Mouse (Mus musculus): ENCODE data around the gene Tmem50a. TPM values are rescaled to one million over a fixed set of nuclear protein-coding genes. Genes with fewer than 3 reads are reported as not detected.

Tmem50a gene
- polyA plus RNA-seq, 2 experiments: 44.2 to 65.1 TPM

DNA sequence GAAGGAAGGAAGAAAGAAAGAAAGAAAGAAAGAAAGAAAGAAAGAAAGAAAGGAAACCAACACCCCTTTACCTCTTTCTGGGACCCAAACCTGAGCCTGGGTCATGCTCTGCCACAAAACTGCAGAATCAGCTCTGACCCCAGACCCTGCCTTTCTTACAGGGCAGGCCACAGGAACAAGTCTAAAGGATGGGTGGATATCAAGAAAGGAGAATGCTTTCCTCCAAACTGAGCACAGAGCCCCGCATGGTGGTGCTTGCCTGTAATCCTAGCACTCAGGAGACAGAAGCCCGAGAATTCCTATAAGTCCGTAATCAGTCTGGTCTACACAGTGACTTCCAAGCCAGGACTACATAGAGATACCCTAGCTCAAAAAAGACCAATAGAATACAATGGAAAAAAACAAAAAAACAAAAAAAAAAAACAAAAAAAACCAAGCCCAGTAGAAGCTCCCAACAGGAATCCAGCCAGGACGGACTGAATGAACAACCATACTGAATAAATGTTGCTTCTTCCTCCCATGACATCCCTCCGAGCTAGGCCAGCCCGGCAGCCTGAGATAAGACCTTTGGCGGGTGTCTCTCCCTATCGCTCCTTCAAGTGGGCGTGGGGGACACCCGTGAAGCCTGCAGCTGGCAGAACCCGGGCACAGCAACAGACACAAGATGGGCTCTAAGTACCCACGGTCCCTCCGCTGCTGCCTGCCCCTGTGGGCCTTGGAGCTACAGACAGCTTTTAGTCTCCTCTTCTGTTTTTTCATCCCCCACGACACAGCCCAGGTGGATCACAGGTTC lies 50.7 kb downstream of the Tmem50a start, which contains the start of gene Rhd:
TSS of gene Rhd (plus strand) at position 600 of the 793 bp plus-strand sequence.
- peak within 1 kb of the TSS; percentile 97 for H3K9ac ChIP-seq (replicated peaks)
- no peaks in the 10 kb centered on the region for H3K27me3 ChIP-seq (ENCODE audit: control insufficient read depth, insufficient read depth, low read length)
- TF ChIP-seq CTCF (IDR thresholded peaks at IDR 0.05; ENCODE audit: low read depth): no peak
- peak; percentile 72 for TF ChIP-seq EP300 (IDR thresholded peaks at IDR 0.05; ENCODE audit: low read depth)
- peak within 1 kb of the TSS; percentile 97 for H3K4me2 ChIP-seq (ENCODE audit: low read depth)
- H3K9me3 ChIP-seq (ENCODE audit: control insufficient read depth, low read length): no peaks in the 10 kb centered on the region
- 13% methylated on average over 14 of the region's 14 CpGs for WGBS (ENCODE audit: insufficient replicate concordance)
- peak within 1 kb of the TSS; percentile 99 for H3K27ac ChIP-seq
- H3K4me3 ChIP-seq (ENCODE audit: insufficient read depth in 1 of 2, low read depth in 2 of 2, low read length in 2 of 2): peak within 1 kb of the TSS; percentile 95 to 97
- peaks cover 26 to 34% of the 10 kb centered on the region in 2 experiments for H3K4me1 ChIP-seq (replicated peaks; ENCODE audit: control insufficient read depth in 2 of 2, insufficient read depth in 2 of 2, low read length in 1 of 2)
- peaks cover 26% of the 10 kb centered on the region for H3K36me3 ChIP-seq (replicated peaks; ENCODE audit: control insufficient read depth, insufficient read depth, low read depth)
- DNase-seq (ENCODE audit: low read depth in 3 of 3, low spot score in 3 of 3) (peak; percentile 75 to 80 (median 78)), ATAC-seq (ENCODE audit: insufficient read depth) (peak; percentile 68)

DNA sequence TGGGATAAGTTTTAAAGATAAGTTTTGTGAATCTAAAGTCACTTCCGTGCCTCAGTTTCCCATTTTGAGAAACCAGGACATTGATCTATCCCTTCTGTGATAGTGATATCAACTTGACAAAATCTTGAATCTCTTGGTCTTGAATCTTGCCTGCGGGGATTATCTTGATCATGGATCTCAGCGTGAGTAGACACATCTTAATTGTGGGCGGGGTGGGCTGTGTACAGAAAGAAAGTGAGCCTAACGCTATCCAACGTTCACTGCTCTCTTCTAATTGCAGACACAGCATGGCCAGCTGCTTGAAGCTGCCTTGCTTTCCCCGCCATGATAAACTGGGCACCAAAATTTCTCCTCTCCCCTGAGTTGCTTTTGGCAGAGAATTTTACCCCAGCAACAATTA lies 51.8 kb downstream of the Tmem50a start:
- H3K4me3 ChIP-seq (ENCODE audit: insufficient read depth in 1 of 2, low read depth in 2 of 2, low read length in 2 of 2): peak overlapping the region; percentile 58 to 95
- no peak for ATAC-seq (ENCODE audit: insufficient read depth)

GRCm38 (mm10) chr4:134861884-134862283 lies 52.9 kb downstream of the Tmem50a start:
- no peak overlapping the region for H3K4me3 ChIP-seq (ENCODE audit: insufficient read depth in 1 of 2, low read depth in 2 of 2, low read length in 2 of 2)
- 69% methylated on average over 6 of the region's 6 CpGs for WGBS (ENCODE audit: insufficient replicate concordance)
- peaks cover 12 to 18% of the 10 kb centered on the region in 2 experiments for H3K4me1 ChIP-seq (replicated peaks; ENCODE audit: control insufficient read depth in 2 of 2, insufficient read depth in 2 of 2, low read length in 1 of 2)
- H3K36me3 ChIP-seq (replicated peaks; ENCODE audit: control insufficient read depth, insufficient read depth, low read depth): peaks cover 12% of the 10 kb centered on the region
- H3K4me2 ChIP-seq (ENCODE audit: low read depth): no peak overlapping the region
- no peaks in the 10 kb centered on the region for H3K9me3 ChIP-seq (ENCODE audit: control insufficient read depth, low read length)
- no peaks in the 10 kb centered on the region for H3K27me3 ChIP-seq (ENCODE audit: control insufficient read depth, insufficient read depth, low read length)
- TF ChIP-seq CTCF (IDR thresholded peaks at IDR 0.05; ENCODE audit: low read depth) (no peak), EP300 (IDR thresholded peaks at IDR 0.05; ENCODE audit: low read depth) (no peak)
- H3K9ac ChIP-seq (replicated peaks): no peak overlapping the region
- no peak overlapping the region; the same call in 1 of the 2 replicates for H3K27ac ChIP-seq
- ATAC-seq (ENCODE audit: insufficient read depth) (no peak), DNase-seq (ENCODE audit: low read depth in 3 of 3, low spot score in 3 of 3) (no peak)

More for the DNA sequence above, 51.8 kb downstream of the Tmem50a start:
- Histone ChIP-seq H3K27ac (peak overlapping the region; percentile 99), H3K9ac (replicated peaks) (peak overlapping the region; percentile 97), H3K27me3 (ENCODE audit: control insufficient read depth, insufficient read depth, low read length) (no peaks in the 10 kb centered on the region), H3K4me2 (ENCODE audit: low read depth) (peak overlapping the region; percentile 97), H3K9me3 (ENCODE audit: control insufficient read depth, low read length) (no peaks in the 10 kb centered on the region), H3K4me1 (replicated peaks; ENCODE audit: control insufficient read depth in 2 of 2, insufficient read depth in 2 of 2, low read length in 1 of 2) (peaks cover 21 to 28% of the 10 kb centered on the region in 2 experiments), H3K36me3 (replicated peaks; ENCODE audit: control insufficient read depth, insufficient read depth, low read depth) (peaks cover 21% of the 10 kb centered on the region)
- TF ChIP-seq CTCF (IDR thresholded peaks at IDR 0.05; ENCODE audit: low read depth): no peak
- WGBS (ENCODE audit: insufficient replicate concordance): 32% methylated on average over 7 of the region's 7 CpGs
- DNase-seq (ENCODE audit: low read depth in 3 of 3, low spot score in 3 of 3): no peak

DNA sequence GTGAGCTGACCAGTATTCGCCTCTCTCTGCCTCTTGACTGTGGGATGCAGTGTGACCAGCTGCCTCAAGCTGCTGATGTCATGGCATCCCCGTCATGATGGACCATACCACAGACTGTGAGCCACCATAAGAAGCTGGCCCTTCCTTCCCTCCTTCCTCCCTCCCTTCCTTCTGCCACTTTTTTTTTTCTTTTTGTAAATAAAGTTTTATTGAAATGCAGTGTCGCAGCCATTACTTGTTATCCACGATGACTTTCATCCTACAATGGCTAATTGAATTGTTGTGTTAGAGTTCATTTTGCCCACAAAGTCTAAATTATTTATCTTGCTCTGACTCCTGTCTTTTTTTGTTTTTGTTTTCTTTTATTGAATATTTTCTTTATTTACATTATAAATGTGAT lies 56.3 kb downstream of the Tmem50a start:
- Histone ChIP-seq H3K4me1 (replicated peaks; ENCODE audit: control insufficient read depth in 2 of 2, insufficient read depth in 2 of 2, low read length in 1 of 2) (peaks cover 19 to 31% of the 10 kb centered on the region in 2 experiments), H3K27me3 (ENCODE audit: control insufficient read depth, insufficient read depth, low read length) (no peaks in the 10 kb centered on the region; the same call in 1 of the 2 replicates), H3K4me2 (ENCODE audit: low read depth) (no peak overlapping the region), H3K4me3 (ENCODE audit: insufficient read depth in 1 of 2, low read depth in 2 of 2, low read length in 2 of 2) (no peak overlapping the region), H3K27ac (no peak overlapping the region), H3K9me3 (ENCODE audit: control insufficient read depth, low read length) (no peaks in the 10 kb centered on the region), H3K9ac (replicated peaks) (no peak overlapping the region), H3K36me3 (replicated peaks; ENCODE audit: control insufficient read depth, insufficient read depth, low read depth) (no peaks in the 10 kb centered on the region)
- no peak for TF ChIP-seq EP300 (IDR thresholded peaks at IDR 0.05; ENCODE audit: low read depth)
- ATAC-seq (ENCODE audit: insufficient read depth) (no peak), DNase-seq (ENCODE audit: low read depth in 3 of 3, low spot score in 3 of 3) (no peak)
- WGBS (ENCODE audit: insufficient replicate concordance): 81% methylated on average over 4 of the region's 4 CpGs

- no peak for TF ChIP-seq CTCF (IDR thresholded peaks at IDR 0.05; ENCODE audit: low read depth)
- TF ChIP-seq EP300 (IDR thresholded peaks at IDR 0.05; ENCODE audit: low read depth): no peak
- WGBS (ENCODE audit: insufficient replicate concordance): 49% methylated on average over 5 of the region's 5 CpGs
- ATAC-seq (ENCODE audit: insufficient read depth) (no peak), DNase-seq (ENCODE audit: low read depth in 3 of 3, low spot score in 3 of 3) (no peak)
- H3K27me3 ChIP-seq (ENCODE audit: control insufficient read depth, insufficient read depth, low read length): no peaks in the 10 kb centered on the region; the same call in 1 of the 2 replicates
- no peak overlapping the region for H3K9ac ChIP-seq (replicated peaks)
- no peak overlapping the region for H3K4me2 ChIP-seq (ENCODE audit: low read depth)
- H3K27ac ChIP-seq: no peak overlapping the region
- H3K4me3 ChIP-seq (ENCODE audit: insufficient read depth in 1 of 2, low read depth in 2 of 2, low read length in 2 of 2): no peak overlapping the region
- peaks cover 11 to 26% of the 10 kb centered on the region in 2 experiments for H3K4me1 ChIP-seq (replicated peaks; ENCODE audit: control insufficient read depth in 2 of 2, insufficient read depth in 2 of 2, low read length in 1 of 2)
- H3K36me3 ChIP-seq (replicated peaks; ENCODE audit: control insufficient read depth, insufficient read depth, low read depth): no peaks in the 10 kb centered on the region
- no peaks in the 10 kb centered on the region for H3K9me3 ChIP-seq (ENCODE audit: control insufficient read depth, low read length)
These were observed 58.3 kb downstream of the Tmem50a start for GRCm38 (mm10) chr4:134856501-134856900.

All from liver, embryonic 14.5 days (tissue).